Mouse (Mus musculus): Measurements from ENCODE around the gene Rbl2.

Gene Rbl2
- long read RNA-seq, experiment 1, full-length matches to known transcripts = 2 of 8 reads
- long read RNA-seq, experiment 1, partial matches to known transcripts = 6 of 8 reads
- long read RNA-seq, experiment 1, other reads (novel, unspliced or antisense) = 0 of 8 reads
- long read RNA-seq, experiment 2, partial matches to known transcripts = 5 of 6 reads
- long read RNA-seq, experiment 2, other reads (novel, unspliced or antisense) = 0 of 6 reads

- intact Hi-C loops (cut with DNase I) = no loop called here
Measured at GRCm38 (mm10) chr8:91069834-91070233, at the start of gene Rbl2. Gene Rbl2 (plus strand): TSS chr8:91070057.

GRCm38 (mm10) chr8:91034417-91034816, 35.4 kb upstream of the Rbl2 start:
- intact Hi-C loops (cut with DNase I) = no loop called here

- intact Hi-C loops (cut with DNase I) = loop anchor here (5.0 kb wide), 1 partner anchor 35 kb away; no protein-coding TSS in a partner anchor
Measured at GRCm38 (mm10) chr8:91036905-91037304, 33.0 kb upstream of the Rbl2 start.

GRCm38 (mm10) chr8:91038637-91039036, 31.2 kb upstream of the Rbl2 start:
- intact Hi-C loops (cut with DNase I) = loop anchor here (5.0 kb wide), 1 partner anchor 36 kb away; no protein-coding TSS in a partner anchor

- intact Hi-C loops (cut with DNase I) = no loop called here
Measured at GRCm38 (mm10) chr8:91046370-91046769, 23.5 kb upstream of the Rbl2 start.

- intact Hi-C loops (cut with DNase I) = no loop called here
Measured at GRCm38 (mm10) chr8:91051037-91051436, 18.8 kb upstream of the Rbl2 start.

- intact Hi-C loops (cut with DNase I) = no loop called here
Measured at GRCm38 (mm10) chr8:91054418-91054817, 15.4 kb upstream of the Rbl2 start.

- intact Hi-C loops (cut with DNase I) = no loop called here
Measured at GRCm38 (mm10) chr8:91056848-91057247, 13.0 kb upstream of the Rbl2 start.

- intact Hi-C loops (cut with DNase I) = no loop called here
Measured at GRCm38 (mm10) chr8:91059086-91059578, 10.7 kb upstream of the Rbl2 start.

GRCm38 (mm10) chr8:91059884-91060510, 9.9 kb upstream of the Rbl2 start:
- intact Hi-C loops (cut with DNase I) = no loop called here

- intact Hi-C loops (cut with DNase I) = no loop called here
Measured at GRCm38 (mm10) chr8:91060555-91061471, 9.0 kb upstream of the Rbl2 start.

- intact Hi-C loops (cut with DNase I) = no loop called here
Measured at GRCm38 (mm10) chr8:91065179-91065578, 4.7 kb upstream of the Rbl2 start.

GRCm38 (mm10) chr8:91069407-91069806, 450 bp upstream of the Rbl2 start:
- intact Hi-C loops (cut with DNase I) = no loop called here

GRCm38 (mm10) chr8:91070275-91070859, 510 bp downstream of the Rbl2 start:
- intact Hi-C loops (cut with DNase I) = no loop called here

- intact Hi-C loops (cut with DNase I) = no loop called here
Measured at GRCm38 (mm10) chr8:91077077-91077867, 7.4 kb downstream of the Rbl2 start.

- intact Hi-C loops (cut with DNase I) = no loop called here
Measured at GRCm38 (mm10) chr8:91079678-91080077, 9.8 kb downstream of the Rbl2 start.

GRCm38 (mm10) chr8:91081911-91082310, 12.1 kb downstream of the Rbl2 start:
- intact Hi-C loops (cut with DNase I) = no loop called here

- intact Hi-C loops (cut with DNase I) = no loop called here
Measured at GRCm38 (mm10) chr8:91082428-91082827, 12.6 kb downstream of the Rbl2 start.

- intact Hi-C loops (cut with DNase I) = no loop called here
Measured at GRCm38 (mm10) chr8:91088452-91088851, 18.6 kb downstream of the Rbl2 start.

GRCm38 (mm10) chr8:91089601-91090000, 19.7 kb downstream of the Rbl2 start:
- intact Hi-C loops (cut with DNase I) = no loop called here

All from adrenal gland (tissue).